Mouse (Mus musculus) thymus, adult 2 months (tissue): Measurements from ENCODE around the gene Runx2. TPM values are rescaled to one million over a fixed set of nuclear protein-coding genes. Genes with fewer than 3 reads are reported as not detected.

ENCODE experiments used
- DNase-seq: peaks from one replicate; pipeline ENCODE4 v3.0.0; 2021
- H3K27ac ChIP-seq: fragments of 200-500 bp; 2 replicates; pipeline ENCODE4 v1.5.1; 2012; ENCODE audit warnings: low read length, control low read depth; ENCODE audit not compliant: control insufficient read depth, insufficient read depth
- H3K27me3 ChIP-seq: fragments of 200-500 bp; 2 replicates; pipeline ENCODE4 v1.6.1; 2012; ENCODE audit warnings: mild to moderate bottlenecking, low read length, moderate library complexity, mixed read lengths; ENCODE audit not compliant: control insufficient read depth, insufficient read depth
- H3K36me3 ChIP-seq: fragments of 200-500 bp; 2 replicates; pipeline ENCODE4 v1.6.1; 2012; ENCODE audit warnings: mild to moderate bottlenecking, low read length, moderate library complexity; ENCODE audit not compliant: control insufficient read depth, insufficient read depth
- H3K4me1 ChIP-seq: fragments of 200-500 bp; replicated peaks from 2 replicates; pipeline ENCODE4 v1.6.1; 2012; ENCODE audit warnings: low read length; ENCODE audit not compliant: control insufficient read depth, insufficient read depth
- H3K4me3 ChIP-seq: fragments of 200-500 bp; 2 replicates; pipeline ENCODE4 v1.5.1; 2012; ENCODE audit warnings: mild to moderate bottlenecking, low read length, control low read depth, moderate library complexity; ENCODE audit not compliant: control insufficient read depth, insufficient read depth
- CTCF ChIP-seq: fragments of 200-500 bp; IDR thresholded peaks from 2 replicates; pipeline ENCODE4 v1.5.1; 2012; ENCODE audit warnings: mild to moderate bottlenecking, control low read depth, low read length, moderate library complexity, borderline replicate concordance; ENCODE audit not compliant: control insufficient read depth, poor library complexity, insufficient read depth; ENCODE audit errors: extremely low read depth
- POLR2A ChIP-seq: fragments of 200-500 bp; IDR thresholded peaks from 2 replicates; pipeline ENCODE4 v1.6.1; 2012; ENCODE audit warnings: mild to moderate bottlenecking, low read length, control low read depth, moderate library complexity; ENCODE audit not compliant: control insufficient read depth, poor library complexity, insufficient read depth; ENCODE audit errors: extremely low read depth
- WGBS: fragments of 180-500 bp; shearing (Covaris S2); methylation state at CpG from one replicate; pipeline ENCODE4 v1.1.7; 2018; 5-methylcytosine and 5-hydroxymethylcytosine counted together
- polyA plus RNA-seq: library from polyadenylated mRNA; depleted of rRNA; stranded (reverse); fragments of >200 nt; gene quantifications from 2 replicates; pipeline ENCODE4 v1.2.3, GENCODE M21; 2012

Gene Runx2
- polyA plus RNA-seq, 1 experiment, result 6.7 TPM

- DNase-seq, result no peak
- WGBS, result 92% methylated on average over 2 of the region's 2 CpGs
- no peaks in the 10 kb centered on the region for H3K27me3 ChIP-seq
- no peaks in the 10 kb centered on the region for H3K4me1 ChIP-seq
- H3K36me3 ChIP-seq, result no peaks in the 10 kb centered on the region
- no peak overlapping the region for H3K4me3 ChIP-seq
- H3K27ac ChIP-seq, result no peak overlapping the region
- TF ChIP-seq POLR2A, result no peak
- TF ChIP-seq CTCF, result no peak
These were observed 42.0 kb downstream of the Runx2 start for GRCm38 (mm10) chr17:44772576-44772975.

- Histone ChIP-seq H3K27me3 (no peaks in the 10 kb centered on the region), H3K27ac (no peak overlapping the region), H3K36me3 (no peaks in the 10 kb centered on the region), H3K4me3 (no peak overlapping the region), H3K4me1 (no peaks in the 10 kb centered on the region)
- no peak for DNase-seq
- 95% methylated on average over 2 of the region's 2 CpGs for WGBS
- TF ChIP-seq CTCF (no peak), POLR2A (no peak)
These were observed 43.7 kb downstream of the Runx2 start for GRCm38 (mm10) chr17:44770871-44771270.

GRCm38 (mm10) chr17:44768522-44768921, 46.1 kb downstream of the Runx2 start:
- H3K36me3 ChIP-seq, result no peaks in the 10 kb centered on the region
- 88% methylated on average over 5 of the region's 5 CpGs for WGBS
- no peak for DNase-seq
- H3K4me1 ChIP-seq, result no peaks in the 10 kb centered on the region
- TF ChIP-seq POLR2A (no peak), CTCF (no peak)
- H3K27me3 ChIP-seq, result no peaks in the 10 kb centered on the region
- no peak overlapping the region for H3K27ac ChIP-seq
- no peak overlapping the region for H3K4me3 ChIP-seq

- H3K27ac ChIP-seq, result no peak overlapping the region
These were observed 47.2 kb downstream of the Runx2 start for GRCm38 (mm10) chr17:44767375-44767774.

GRCm38 (mm10) chr17:44766975-44767374, 47.6 kb downstream of the Runx2 start:
- no peak for TF ChIP-seq POLR2A
- TF ChIP-seq CTCF, result no peak
- Histone ChIP-seq H3K4me3 (no peak overlapping the region), H3K27me3 (no peaks in the 10 kb centered on the region), H3K36me3 (no peaks in the 10 kb centered on the region), H3K27ac (no peak overlapping the region), H3K4me1 (no peaks in the 10 kb centered on the region)
- WGBS, result 91% methylated on average over 2 of the region's 2 CpGs
- DNase-seq, result no peak

More at GRCm38 (mm10) chr17:44767375-44767774, 47.2 kb downstream of the Runx2 start:
- Histone ChIP-seq H3K27me3 (no peaks in the 10 kb centered on the region), H3K4me1 (no peaks in the 10 kb centered on the region), H3K36me3 (no peaks in the 10 kb centered on the region), H3K4me3 (no peak overlapping the region)
- 97% methylated on average over 1 of the region's 1 CpGs for WGBS
- no peak for DNase-seq
- no peak for TF ChIP-seq POLR2A

- Histone ChIP-seq H3K27me3 (no peaks in the 10 kb centered on the region), H3K4me3 (no peak overlapping the region), H3K36me3 (no peaks in the 10 kb centered on the region), H3K4me1 (no peaks in the 10 kb centered on the region), H3K27ac (no peak overlapping the region)
- DNase-seq, result no peak
- 94% methylated on average over 11 of the region's 11 CpGs for WGBS
- TF ChIP-seq POLR2A (no peak), CTCF (no peak)
These were observed 48.3 kb downstream of the Runx2 start for GRCm38 (mm10) chr17:44766318-44766717.

GRCm38 (mm10) chr17:44745378-44745777, 69.2 kb downstream of the Runx2 start:
- DNase-seq, result no peak
- 78% methylated on average over 8 of the region's 8 CpGs for WGBS
- H3K27ac ChIP-seq, result no peak overlapping the region
- no peak overlapping the region for H3K4me3 ChIP-seq
- no peak for TF ChIP-seq CTCF
- TF ChIP-seq POLR2A, result no peak
- H3K36me3 ChIP-seq, result no peaks in the 10 kb centered on the region
- no peaks in the 10 kb centered on the region for H3K27me3 ChIP-seq
- H3K4me1 ChIP-seq, result no peaks in the 10 kb centered on the region
